Mouse (Mus musculus) ES-E14 (cell line): ENCODE data around the gene Cish. TPM values are rescaled to one million over a fixed set of nuclear protein-coding genes. Genes with fewer than 3 reads are reported as not detected.

Experiments
- DNase-seq: peaks from one replicate; pipeline ENCODE4 v3.0.0-alpha.2; 2013; ENCODE audit warnings: low read depth, low spot score
- H3K27ac ChIP-seq: 2 replicates; pipeline ENCODE4 v1.5.1; 2012; ENCODE audit warnings: low read depth, mild to moderate bottlenecking, low read length, moderate library complexity, mixed read lengths; ENCODE audit not compliant: poor library complexity, insufficient read depth, severe bottlenecking
- H3K36me3 ChIP-seq: 2 replicates; pipeline ENCODE4 v1.6.1; 2012; ENCODE audit warnings: mild to moderate bottlenecking, low read length, moderate library complexity, mixed read lengths; ENCODE audit not compliant: control insufficient read depth, poor library complexity, insufficient read depth, severe bottlenecking
- H3K4me1 ChIP-seq, 2 experiments: fragments of 150-350 bp in 1 of 2; sonication (generic) in 1 of 2; 2 replicates each; pipeline ENCODE4 v1.6.1; 2012; ENCODE audit warnings: low read length in 2 of 2, mild to moderate bottlenecking in 1 of 2, mixed read lengths in 1 of 2; ENCODE audit not compliant: control insufficient read depth in 2 of 2, insufficient read depth in 2 of 2, poor library complexity in 1 of 2
- H3K4me3 ChIP-seq, 2 experiments: fragments of 150-350 bp in 1 of 2; sonication (generic) in 1 of 2; 2 replicates each; pipeline ENCODE4 v1.5.1; 2012; ENCODE audit warnings: low read length in 2 of 2, low read depth in 1 of 2, mild to moderate bottlenecking in 1 of 2, mixed read lengths in 1 of 2; ENCODE audit not compliant: insufficient read depth in 1 of 2, poor library complexity in 1 of 2, severe bottlenecking in 1 of 2
- H3K9ac ChIP-seq: 2 replicates; pipeline ENCODE4 v1.6.1; 2012; ENCODE audit warnings: low read depth, mild to moderate bottlenecking, low read length, mixed read lengths; ENCODE audit not compliant: poor library complexity, insufficient read depth, severe bottlenecking
- H3K9me3 ChIP-seq: fragments of 150-350 bp; sonication (generic); 2 replicates; pipeline ENCODE4 v1.6.1; 2012; ENCODE audit warnings: low read depth, mild to moderate bottlenecking, low read length; ENCODE audit not compliant: control insufficient read depth, insufficient read depth
- CHD2 ChIP-seq: IDR thresholded peaks from 2 replicates; pipeline ENCODE4 v1.6.1; 2014; ENCODE audit warnings: mild to moderate bottlenecking, low read depth, low read length, inconsistent platforms
- HCFC1 ChIP-seq: IDR thresholded peaks from 2 replicates; pipeline ENCODE4 v1.6.1; 2012; ENCODE audit warnings: low read length, inconsistent platforms, borderline replicate concordance; ENCODE audit not compliant: insufficient read depth
- MAFK ChIP-seq: IDR thresholded peaks from 2 replicates; pipeline ENCODE4 v1.6.1; 2014; ENCODE audit warnings: mild to moderate bottlenecking, low read depth, low read length, inconsistent platforms; ENCODE audit not compliant: insufficient read depth
- ZC3H11A ChIP-seq: IDR thresholded peaks from 2 replicates; pipeline ENCODE4 v1.6.1; 2012; ENCODE audit warnings: low read depth, mild to moderate bottlenecking, inconsistent platforms, low read length, borderline replicate concordance
- ZNF384 ChIP-seq: IDR thresholded peaks from 2 replicates; pipeline ENCODE4 v1.6.1; 2012; ENCODE audit warnings: low read depth, low read length, inconsistent platforms
- in situ Hi-C, 2 experiments: fragments of 600-800 bp; cut with MboI; formaldehyde crosslinking; loops; one replicate each; pipeline ENCODE4 v1.15.1; 2025; ENCODE audit warnings: low sequenced_read_pairs in 2 of 2, inconsistent platforms in 1 of 2; ENCODE audit not compliant: unreplicated experiment in 2 of 2
- total RNA-seq: library from RNA; depleted of rRNA; stranded (reverse); fragments of 300-350 nt; gene quantifications from 2 replicates; pipeline ENCODE4 v1.2.3, GENCODE M21; 2012

The Cish gene
- total RNA-seq, 1 experiment, result 2.5 TPM

- in situ Hi-C loops, result loop anchor here in 1 of 2 experiments (10.0 kb wide), 1 partner anchor 393 kb away; no protein-coding TSS in a partner anchor
- Histone ChIP-seq H3K9ac (no peak overlapping the region), H3K4me1 (peaks cover 0 to 19% of the 10 kb centered on the region in 2 experiments; a peak in 2 of 4 replicates), H3K36me3 (peaks cover 7% of the 10 kb centered on the region; the same call in 1 of the 2 replicates), H3K27ac (no peak overlapping the region), H3K4me3 (no peak overlapping the region), H3K9me3 (no peaks in the 10 kb centered on the region)
- DNase-seq, result no peak
- TF ChIP-seq ZNF384 (no peak), MAFK (no peak)
Measured at GRCm38 (mm10) chr9:107297658-107298057, 1.8 kb downstream of the Cish start.

GRCm38 (mm10) chr9:107298059-107298780, 2.4 kb downstream of the Cish start:
- TF ChIP-seq MAFK (no peak), ZNF384 (no peak), ZC3H11A (no peak), HCFC1 (no peak), CHD2 (no peak)
- peaks cover 7% of the 10 kb centered on the region; the same call in 1 of the 2 replicates for H3K36me3 ChIP-seq
- H3K4me3 ChIP-seq, result no peak overlapping the region
- H3K4me1 ChIP-seq, result peaks cover 0 to 19% of the 10 kb centered on the region in 2 experiments; a peak in 2 of 4 replicates
- no peak for DNase-seq
- H3K9me3 ChIP-seq, result no peaks in the 10 kb centered on the region
- no peak overlapping the region for H3K9ac ChIP-seq
- H3K27ac ChIP-seq, result no peak overlapping the region
- in situ Hi-C loops, result loop anchor here in 1 of 2 experiments (10.0 kb wide), 1 partner anchor 393 kb away; no protein-coding TSS in a partner anchor

GRCm38 (mm10) chr9:107298876-107299275, 3.0 kb downstream of the Cish start:
- no peak overlapping the region for H3K27ac ChIP-seq
- in situ Hi-C loops, result loop anchor here in 1 of 2 experiments (10.0 kb wide), 1 partner anchor 394 kb away; no protein-coding TSS in a partner anchor
- TF ChIP-seq MAFK, result no peak

GRCm38 (mm10) chr9:107299783-107300182, 4.0 kb downstream of the Cish start:
- H3K9ac ChIP-seq, result no peak overlapping the region
- in situ Hi-C loops, result loop anchor here in 1 of 2 experiments (10.0 kb wide), 1 partner anchor 395 kb away; no protein-coding TSS in a partner anchor
- no peak overlapping the region for H3K27ac ChIP-seq
- peaks cover 0 to 17% of the 10 kb centered on the region in 2 experiments; a peak in 2 of 4 replicates for H3K4me1 ChIP-seq
- H3K36me3 ChIP-seq, result peaks cover 7% of the 10 kb centered on the region; the same call in 1 of the 2 replicates
- no peak for TF ChIP-seq CHD2
- no peak for TF ChIP-seq ZC3H11A
- TF ChIP-seq MAFK, result no peak
- no peak for TF ChIP-seq ZNF384
- no peak for TF ChIP-seq HCFC1
- no peaks in the 10 kb centered on the region for H3K9me3 ChIP-seq
- no peak overlapping the region for H3K4me3 ChIP-seq
- no peak for DNase-seq

More at GRCm38 (mm10) chr9:107298876-107299275, 3.0 kb downstream of the Cish start:
- peaks cover 7% of the 10 kb centered on the region; the same call in 1 of the 2 replicates for H3K36me3 ChIP-seq
- DNase-seq, result no peak
- no peak overlapping the region for H3K4me3 ChIP-seq
- H3K9me3 ChIP-seq, result no peaks in the 10 kb centered on the region
- H3K4me1 ChIP-seq, result peaks cover 0 to 19% of the 10 kb centered on the region in 2 experiments; a peak in 2 of 4 replicates
- no peak overlapping the region; the same call in 1 of the 2 replicates for H3K9ac ChIP-seq
